Mouse (Mus musculus) liver, embryonic 14.5 days (tissue): ENCODE data around the gene Tmem121.

ENCODE experiments used
- CTCF ChIP-seq: IDR thresholded peaks from 2 replicates; pipeline ENCODE4 v1.5.1; 2016; ENCODE audit warnings: antibody characterized with exemption, low read depth, control low read depth
- EP300 ChIP-seq: IDR thresholded peaks from 2 replicates; pipeline ENCODE4 v1.6.1; 2016; ENCODE audit warnings: antibody characterized with exemption, low read depth

DNA sequence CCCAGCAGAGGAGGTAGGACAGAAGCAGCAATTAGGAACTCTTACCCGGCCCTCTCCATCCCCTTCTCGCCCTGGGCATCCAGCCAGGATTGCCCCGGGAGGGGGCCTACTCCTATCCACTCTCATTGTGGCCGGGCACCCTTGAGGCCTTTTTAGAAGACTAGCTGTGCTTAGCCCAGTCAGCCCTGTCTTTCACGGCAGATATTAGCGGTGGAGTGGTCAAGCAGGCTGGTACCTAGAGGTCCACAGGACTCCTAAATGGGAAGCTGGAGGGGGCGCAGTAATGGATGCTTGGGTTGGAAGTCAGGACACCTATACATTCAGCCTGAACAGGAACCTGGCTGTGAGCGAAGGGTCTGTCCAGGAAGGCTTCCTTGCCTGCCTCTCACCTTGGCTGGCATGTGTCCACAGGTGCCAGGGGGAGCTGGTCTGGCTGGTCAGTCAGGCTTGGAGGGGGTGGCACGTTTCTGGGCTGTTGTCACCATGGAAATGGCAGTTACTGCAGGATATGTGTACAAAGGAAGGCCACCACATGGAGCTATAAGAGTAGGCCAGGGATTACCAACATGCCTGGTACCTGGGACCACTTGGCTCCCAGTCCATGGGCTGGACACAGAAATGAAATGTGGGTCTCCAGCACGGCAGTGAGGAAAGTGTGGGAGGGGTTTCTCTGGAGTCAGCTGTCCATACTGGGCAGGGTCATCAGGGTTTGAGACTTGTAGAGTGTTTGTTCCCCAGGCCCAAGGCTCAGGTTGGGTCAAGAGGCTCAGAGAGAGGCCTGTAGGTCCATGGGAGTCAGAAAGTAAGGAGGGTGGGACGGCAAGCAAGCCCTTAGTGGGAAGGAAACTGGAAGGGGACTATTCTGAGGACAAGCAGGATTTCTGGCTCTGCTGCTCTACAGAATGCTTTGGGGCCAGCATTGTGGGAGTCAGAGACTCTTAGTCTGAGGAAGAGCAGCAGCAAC, 46.5 kb upstream of the Tmem121 start:
- TF ChIP-seq EP300 (no peak), CTCF (no peak)
